Mouse (Mus musculus) cerebellum, adult 2 months (tissue): Measurements from ENCODE around the gene Atg7.

ENCODE experiments used
- CTCF ChIP-seq: fragments of 200-500 bp; IDR thresholded peaks from 2 replicates; pipeline ENCODE4 v1.5.1; 2011; ENCODE audit warnings: low read depth, mild to moderate bottlenecking, control low read depth, low read length, moderate library complexity, borderline replicate concordance; ENCODE audit not compliant: insufficient read depth
- POLR2A ChIP-seq: fragments of 200-500 bp; IDR thresholded peaks from 2 replicates; pipeline ENCODE4 v1.6.1; 2011; ENCODE audit warnings: low read length, control low read depth, borderline replicate concordance; ENCODE audit not compliant: insufficient read depth

DNA sequence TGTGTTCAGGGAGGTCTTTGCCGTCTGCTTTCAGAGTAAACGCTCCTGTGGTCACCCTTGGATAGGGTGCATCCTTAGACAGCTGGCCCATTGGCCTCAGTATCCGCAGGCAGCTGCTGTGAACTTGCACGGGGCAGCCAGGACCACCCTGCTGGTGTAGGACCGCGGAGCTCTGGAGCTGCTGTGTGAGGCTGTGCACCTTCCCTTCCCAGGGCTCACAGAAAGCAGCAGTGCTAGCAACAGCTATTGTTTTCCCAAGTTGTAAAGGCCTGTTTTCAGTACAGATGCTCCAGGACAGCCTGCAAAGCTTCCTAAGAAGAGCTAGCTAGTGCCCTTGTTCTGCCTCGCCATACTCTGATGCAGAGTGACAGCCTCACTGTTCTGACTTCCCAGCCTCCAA, 208.8 kb downstream of the Atg7 start:
- TF ChIP-seq CTCF (no peak), POLR2A (no peak)
